Mouse (Mus musculus) liver, embryonic 15.5 days (tissue): ENCODE measurements around the gene Gxylt2. TPM values are rescaled to one million over a fixed set of nuclear protein-coding genes. Genes with fewer than 3 reads are reported as not detected.

Source experiments
- ATAC-seq: fragments of 200-750 bp; cut with Nextera tagmentation; 2 replicates; pipeline ENCODE4 v1.8.0; 2017; ENCODE audit warnings: moderate number of reproducible peaks, mild to moderate bottlenecking, moderate library complexity; ENCODE audit not compliant: insufficient read depth
- H3K27ac ChIP-seq: fragments of 300-500 bp; sonication (generic); replicated peaks from 2 replicates; pipeline ENCODE4 v1.5.1; 2015; ENCODE audit warnings: mild to moderate bottlenecking, inconsistent platforms
- H3K27me3 ChIP-seq: fragments of 300-500 bp; sonication (generic); 2 replicates; pipeline ENCODE4 v1.6.1; 2015; ENCODE audit warnings: mild to moderate bottlenecking, inconsistent platforms
- H3K36me3 ChIP-seq: fragments of 300-500 bp; sonication (generic); replicated peaks from 2 replicates; pipeline ENCODE4 v1.6.1; 2015; ENCODE audit warnings: moderate library complexity, mild to moderate bottlenecking, inconsistent platforms
- H3K4me1 ChIP-seq: fragments of 300-500 bp; sonication (generic); replicated peaks from 2 replicates; pipeline ENCODE4 v1.6.1; 2015; ENCODE audit warnings: inconsistent platforms
- H3K4me2 ChIP-seq: fragments of 300-500 bp; sonication (generic); 2 replicates; pipeline ENCODE4 v1.6.1; 2015; ENCODE audit warnings: moderate library complexity, mild to moderate bottlenecking, inconsistent platforms
- H3K4me3 ChIP-seq: fragments of 300-500 bp; sonication (generic); replicated peaks from 2 replicates; pipeline ENCODE4 v1.5.1; 2015; ENCODE audit warnings: mild to moderate bottlenecking, inconsistent platforms
- H3K9ac ChIP-seq: fragments of 300-500 bp; sonication (generic); 2 replicates; pipeline ENCODE4 v1.6.1; 2015; ENCODE audit warnings: moderate library complexity, mild to moderate bottlenecking, inconsistent platforms
- H3K9me3 ChIP-seq: fragments of 300-500 bp; sonication (generic); replicated peaks from 2 replicates; pipeline ENCODE4 v1.6.1; 2016; ENCODE audit warnings: inconsistent platforms
- WGBS: fragments of 180-500 bp; shearing (Covaris S2); methylation state at CpG from one replicate; pipeline ENCODE4 v1.1.7; 2015; ENCODE audit warnings: mixed read lengths; ENCODE audit not compliant: insufficient replicate concordance; 5-methylcytosine and 5-hydroxymethylcytosine counted together
- polyA plus RNA-seq: library from polyadenylated mRNA; unstranded; fragments of >200 nt; fragmentation: Nextera tagmentation; extraction: Ambion mirVana; gene quantifications from 2 replicates; pipeline ENCODE4 v1.2.1, GENCODE M21; 2015

Gene Gxylt2
- polyA plus RNA-seq, 1 experiment from 2014 or later: 0.14 TPM

DNA sequence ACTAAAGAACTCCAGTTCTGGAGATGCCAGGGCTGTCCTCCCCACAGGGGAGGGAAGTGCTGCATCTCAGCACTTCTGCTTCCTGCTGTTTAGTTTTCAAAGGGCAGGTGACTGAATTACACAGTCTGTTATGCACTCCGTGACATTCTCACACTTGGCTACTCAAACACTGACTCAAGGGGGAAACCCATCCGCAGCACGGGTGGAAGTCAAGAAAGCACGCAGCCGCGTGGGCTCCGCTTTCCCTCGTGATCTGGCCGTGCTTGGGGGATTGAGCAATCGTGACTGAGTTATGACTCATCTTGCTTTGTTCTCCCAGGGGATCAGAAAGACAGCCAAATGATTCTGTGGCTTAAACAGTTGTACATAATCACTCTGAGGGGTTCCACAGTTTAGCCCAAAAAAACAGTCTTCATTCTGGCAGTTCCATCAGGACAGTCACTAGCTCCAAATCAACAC lies 96.0 kb downstream of the Gxylt2 start:
- Histone ChIP-seq H3K9ac (no peak overlapping the region), H3K4me2 (no peak overlapping the region), H3K27ac (no peak overlapping the region), H3K9me3 (no peaks in the 10 kb centered on the region), H3K4me1 (no peaks in the 10 kb centered on the region), H3K27me3 (no peaks in the 10 kb centered on the region), H3K4me3 (no peak overlapping the region), H3K36me3 (no peaks in the 10 kb centered on the region)
- 41% methylated on average over 10 of the region's 10 CpGs for WGBS
- no peak for ATAC-seq

DNA sequence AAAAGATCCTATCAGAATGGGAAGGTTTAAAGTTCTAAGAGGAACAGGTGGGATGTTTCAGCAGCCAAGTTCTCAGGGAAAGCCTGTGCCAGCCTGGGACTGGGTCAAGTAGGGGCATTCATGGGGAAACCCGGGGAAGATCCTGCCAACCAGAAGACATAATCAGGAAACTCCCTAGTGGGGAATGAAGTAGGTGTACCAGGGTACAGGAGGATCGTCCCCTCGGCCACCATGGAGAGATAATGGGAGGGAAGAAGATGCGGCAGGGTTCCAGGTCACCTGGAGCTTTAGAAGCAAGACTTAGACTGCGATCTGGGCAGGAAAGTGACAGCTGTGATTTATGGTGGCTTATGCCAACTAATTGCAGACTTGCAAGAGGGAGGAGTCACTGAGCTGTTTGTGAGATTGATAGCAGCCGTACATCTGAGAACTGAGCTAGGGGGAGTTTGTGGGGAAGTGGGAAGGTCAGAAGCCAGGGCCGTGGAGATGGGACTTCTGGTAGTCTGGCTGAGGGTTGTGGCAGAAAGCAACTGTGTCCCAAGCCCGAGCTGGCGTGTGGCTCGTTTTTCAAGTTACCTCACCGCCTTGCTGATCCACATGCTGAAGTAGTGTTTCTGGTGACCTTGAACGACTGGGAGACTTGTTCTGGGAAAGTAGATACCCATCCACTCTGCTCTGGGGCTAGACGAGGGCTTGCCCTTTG lies 98.0 kb downstream of the Gxylt2 start:
- no peaks in the 10 kb centered on the region for H3K27me3 ChIP-seq
- H3K36me3 ChIP-seq: no peaks in the 10 kb centered on the region
- no peaks in the 10 kb centered on the region for H3K4me1 ChIP-seq
- H3K4me3 ChIP-seq: no peak overlapping the region
- no peak overlapping the region for H3K4me2 ChIP-seq
- no peak overlapping the region for H3K9ac ChIP-seq
- 52% methylated on average over 13 of the region's 13 CpGs for WGBS
- H3K27ac ChIP-seq: no peak overlapping the region
- H3K9me3 ChIP-seq: no peaks in the 10 kb centered on the region
- no peak for ATAC-seq

GRCm38 (mm10) chr6:100803250-100803649 lies 98.7 kb downstream of the Gxylt2 start:
- Histone ChIP-seq H3K4me3 (no peak overlapping the region), H3K9ac (no peak overlapping the region), H3K9me3 (no peaks in the 10 kb centered on the region), H3K27me3 (no peaks in the 10 kb centered on the region), H3K4me1 (no peaks in the 10 kb centered on the region), H3K27ac (no peak overlapping the region), H3K36me3 (no peaks in the 10 kb centered on the region), H3K4me2 (no peak overlapping the region)
- WGBS: 67% methylated on average over 3 of the region's 3 CpGs
- no peak for ATAC-seq

GRCm38 (mm10) chr6:100807187-100807586 lies 102.7 kb downstream of the Gxylt2 start:
- no peak for ATAC-seq

DNA sequence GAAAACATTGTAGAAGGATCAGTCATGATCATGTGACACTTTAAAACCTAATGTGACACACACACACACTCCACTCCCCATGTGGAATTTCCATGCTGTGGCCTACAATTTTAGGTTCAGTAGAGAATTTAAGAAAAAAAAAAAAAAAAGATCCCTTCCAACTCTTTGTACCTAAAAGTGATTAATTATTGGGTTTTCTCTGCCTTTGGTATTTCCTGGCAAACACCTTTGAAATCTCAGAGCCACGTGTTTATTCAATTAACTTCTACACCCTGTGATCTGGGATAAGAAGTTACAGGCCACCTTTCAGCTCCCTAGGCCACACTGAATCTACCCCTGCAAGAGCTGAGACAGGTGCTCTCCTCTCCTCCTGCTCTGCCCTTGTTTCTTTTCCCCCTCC lies 103.2 kb downstream of the Gxylt2 start:
- WGBS: 37% methylated on average over 1 of the region's 1 CpGs
- H3K36me3 ChIP-seq: no peaks in the 10 kb centered on the region
- H3K4me1 ChIP-seq: no peaks in the 10 kb centered on the region
- no peaks in the 10 kb centered on the region for H3K9me3 ChIP-seq
- H3K9ac ChIP-seq: no peak overlapping the region
- H3K4me2 ChIP-seq: no peak overlapping the region
- H3K27ac ChIP-seq: no peak overlapping the region
- ATAC-seq: no peak
- no peak overlapping the region for H3K4me3 ChIP-seq
- H3K27me3 ChIP-seq: no peaks in the 10 kb centered on the region

More at GRCm38 (mm10) chr6:100807187-100807586, 102.7 kb downstream of the Gxylt2 start:
- no peak overlapping the region for H3K4me3 ChIP-seq
- H3K4me2 ChIP-seq: no peak overlapping the region
- 72% methylated on average over 9 of the region's 9 CpGs for WGBS
- no peaks in the 10 kb centered on the region for H3K27me3 ChIP-seq
- no peaks in the 10 kb centered on the region for H3K4me1 ChIP-seq
- no peak overlapping the region for H3K27ac ChIP-seq
- no peaks in the 10 kb centered on the region for H3K9me3 ChIP-seq
- no peaks in the 10 kb centered on the region for H3K36me3 ChIP-seq
- H3K9ac ChIP-seq: no peak overlapping the region

DNA sequence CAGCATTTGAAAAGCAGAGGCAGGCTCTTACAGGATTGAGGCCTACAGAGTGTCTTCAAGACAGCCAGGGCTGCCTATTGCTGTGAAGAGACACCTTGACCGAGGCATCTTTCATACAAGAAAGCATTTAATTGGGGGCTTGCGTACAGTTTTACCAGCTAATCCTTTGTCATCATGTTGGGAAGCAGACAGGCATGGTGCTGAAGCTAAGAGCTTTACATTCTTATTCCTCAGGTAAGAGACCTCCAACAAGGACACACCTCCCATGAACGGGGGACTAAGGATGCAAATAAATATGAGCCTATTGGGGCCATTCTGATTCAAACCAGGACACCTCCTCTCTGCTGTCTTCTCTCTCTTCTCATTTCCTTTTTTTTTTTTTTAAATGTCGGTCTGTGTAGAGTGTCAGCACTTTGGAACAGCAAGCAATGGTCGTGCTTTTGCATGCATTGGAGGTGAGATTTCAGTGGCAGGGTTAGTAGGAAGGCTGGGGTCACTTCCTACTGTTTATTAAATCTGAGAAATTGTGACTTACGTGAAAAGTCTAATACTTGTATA lies 103.8 kb downstream of the Gxylt2 start:
- ATAC-seq: no peak
- WGBS: 66% methylated on average over 6 of the region's 6 CpGs
- Histone ChIP-seq H3K27me3 (no peaks in the 10 kb centered on the region), H3K4me2 (no peak overlapping the region), H3K4me1 (no peaks in the 10 kb centered on the region), H3K27ac (no peak overlapping the region), H3K9ac (no peak overlapping the region), H3K4me3 (no peak overlapping the region), H3K9me3 (no peaks in the 10 kb centered on the region), H3K36me3 (no peaks in the 10 kb centered on the region)

GRCm38 (mm10) chr6:100810117-100810516 lies 105.6 kb downstream of the Gxylt2 start:
- 69% methylated on average over 4 of the region's 4 CpGs for whole genome bisulfite sequencing
- Histone ChIP-seq H3K9me3 (no peaks in the 10 kb centered on the region), H3K4me2 (no peak overlapping the region), H3K4me3 (no peak overlapping the region), H3K27ac (no peak overlapping the region), H3K36me3 (no peaks in the 10 kb centered on the region), H3K4me1 (no peaks in the 10 kb centered on the region), H3K27me3 (no peaks in the 10 kb centered on the region), H3K9ac (no peak overlapping the region)
- ATAC-seq: no peak

GRCm38 (mm10) chr6:100811731-100812130 lies 107.2 kb downstream of the Gxylt2 start:
- Histone ChIP-seq H3K9ac (no peak overlapping the region), H3K27ac (no peak overlapping the region), H3K36me3 (no peaks in the 10 kb centered on the region), H3K4me2 (no peak overlapping the region), H3K27me3 (no peaks in the 10 kb centered on the region), H3K4me3 (no peak overlapping the region), H3K4me1 (no peaks in the 10 kb centered on the region), H3K9me3 (no peaks in the 10 kb centered on the region)
- no peak for ATAC-seq
- WGBS: 38% methylated on average over 3 of the region's 3 CpGs

- Histone ChIP-seq H3K9me3 (no peaks in the 10 kb centered on the region), H3K36me3 (no peaks in the 10 kb centered on the region), H3K4me2 (no peak overlapping the region), H3K4me1 (no peaks in the 10 kb centered on the region), H3K4me3 (no peak overlapping the region), H3K27ac (no peak overlapping the region), H3K9ac (no peak overlapping the region), H3K27me3 (no peaks in the 10 kb centered on the region)
- WGBS: 63% methylated on average over 2 of the region's 2 CpGs
- ATAC-seq: no peak
These were observed 116.8 kb downstream of the Gxylt2 start for GRCm38 (mm10) chr6:100821367-100821766.

- H3K4me3 ChIP-seq: no peak overlapping the region
- WGBS: 43% methylated on average over 1 of the region's 1 CpGs
- no peaks in the 10 kb centered on the region for H3K36me3 ChIP-seq
These were observed 118.8 kb downstream of the Gxylt2 start for GRCm38 (mm10) chr6:100823356-100823755.

DNA sequence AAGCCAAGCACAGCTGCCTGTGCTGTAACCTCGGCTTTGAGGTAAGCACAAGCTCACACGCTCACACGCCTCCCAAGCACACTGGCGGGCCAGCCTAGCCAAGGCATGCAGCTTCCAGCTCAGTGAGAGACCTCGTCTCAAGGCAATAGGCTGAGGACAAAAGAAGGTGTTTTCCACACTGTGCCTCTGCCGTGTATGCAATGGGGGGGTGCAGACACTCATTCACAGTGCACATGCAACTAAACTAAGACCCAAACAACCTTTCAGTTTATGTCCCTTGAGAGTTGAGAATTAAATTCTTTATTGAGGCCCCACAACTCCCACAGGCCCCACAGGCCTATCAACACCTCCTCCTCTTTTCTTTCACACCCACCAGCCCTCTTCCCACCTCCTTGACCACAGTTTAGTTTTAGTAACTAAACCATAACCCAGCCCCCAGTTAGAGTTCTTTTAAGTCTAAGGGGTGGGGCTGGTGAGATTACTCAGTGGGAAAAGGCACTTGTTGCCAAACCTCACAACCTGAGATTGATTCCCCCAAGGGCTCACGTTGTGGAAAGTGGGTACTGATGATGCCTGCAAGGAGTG lies 119.9 kb downstream of the Gxylt2 start:
- no peaks in the 10 kb centered on the region for H3K36me3 ChIP-seq
- H3K27ac ChIP-seq: no peak overlapping the region
- H3K27me3 ChIP-seq: no peaks in the 10 kb centered on the region
- no peaks in the 10 kb centered on the region for H3K4me1 ChIP-seq
- no peak overlapping the region for H3K4me2 ChIP-seq
- no peaks in the 10 kb centered on the region for H3K9me3 ChIP-seq
- H3K4me3 ChIP-seq: no peak overlapping the region
- ATAC-seq: no peak
- 58% methylated on average over 7 of the region's 7 CpGs for WGBS
- no peak overlapping the region for H3K9ac ChIP-seq

More at GRCm38 (mm10) chr6:100823356-100823755, 118.8 kb downstream of the Gxylt2 start:
- ATAC-seq: no peak
- Histone ChIP-seq H3K9ac (no peak overlapping the region), H3K4me1 (no peaks in the 10 kb centered on the region), H3K4me2 (no peak overlapping the region), H3K27me3 (no peaks in the 10 kb centered on the region), H3K9me3 (no peaks in the 10 kb centered on the region), H3K27ac (no peak overlapping the region)
